Mouse (Mus musculus): ENCODE results near the gene Rpl23a.

Gene Rpl23a

GRCm38 (mm10) chr11:78182961-78183844 is at the start of gene Rpl23a:
Gene Rpl23a (minus strand): TSS chr11:78183584.
- DNase-seq (ENCODE audit: low read depth, low spot score), result peak; percentile 92

- DNase-seq (ENCODE audit: low read depth, low spot score), result no peak
Measured at GRCm38 (mm10) chr11:78231518-78231917, 48.1 kb upstream of the Rpl23a start.

GRCm38 (mm10) chr11:78223586-78223985 is 40.2 kb upstream of the Rpl23a start:
- DNase-seq (ENCODE audit: low read depth, low spot score), result no peak

DNA sequence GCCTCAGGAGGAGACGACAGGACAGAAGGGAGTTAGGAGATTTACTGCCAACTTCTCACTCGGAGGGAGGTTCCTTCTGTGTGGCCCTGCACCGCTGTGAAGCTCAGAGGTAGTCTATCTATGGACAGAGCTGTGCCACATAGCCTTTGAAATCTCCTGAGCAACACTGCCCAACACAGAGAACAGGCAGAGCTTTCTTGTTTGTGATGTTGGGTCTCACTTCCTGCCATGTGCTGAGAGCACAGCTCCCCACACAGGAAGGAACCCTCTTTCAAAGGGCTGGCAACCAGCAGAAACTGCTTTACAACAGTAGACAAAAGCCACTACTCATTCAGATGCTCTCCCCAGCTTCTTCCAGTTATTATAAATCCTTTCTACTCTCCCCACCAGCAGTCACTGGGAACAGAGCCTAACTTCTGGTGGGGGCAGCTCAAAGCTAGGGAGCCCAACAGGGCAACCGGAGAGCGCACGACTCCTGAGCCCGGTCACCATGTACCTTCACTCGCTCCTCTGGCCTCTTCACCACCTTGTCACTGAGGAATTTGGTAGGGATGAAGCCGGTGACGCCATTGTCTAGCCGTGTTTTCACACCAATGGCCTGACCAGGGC is 32.4 kb upstream of the Rpl23a start:
- peak; percentile 54 for DNase-seq (ENCODE audit: low read depth, low spot score)

- DNase-seq (ENCODE audit: low read depth, low spot score), result peak; percentile 26
Measured at GRCm38 (mm10) chr11:78213086-78213817, 29.9 kb upstream of the Rpl23a start.

- DNase-seq (ENCODE audit: low read depth, low spot score), result no peak
Measured at GRCm38 (mm10) chr11:78211513-78211912, 28.1 kb upstream of the Rpl23a start.

DNA sequence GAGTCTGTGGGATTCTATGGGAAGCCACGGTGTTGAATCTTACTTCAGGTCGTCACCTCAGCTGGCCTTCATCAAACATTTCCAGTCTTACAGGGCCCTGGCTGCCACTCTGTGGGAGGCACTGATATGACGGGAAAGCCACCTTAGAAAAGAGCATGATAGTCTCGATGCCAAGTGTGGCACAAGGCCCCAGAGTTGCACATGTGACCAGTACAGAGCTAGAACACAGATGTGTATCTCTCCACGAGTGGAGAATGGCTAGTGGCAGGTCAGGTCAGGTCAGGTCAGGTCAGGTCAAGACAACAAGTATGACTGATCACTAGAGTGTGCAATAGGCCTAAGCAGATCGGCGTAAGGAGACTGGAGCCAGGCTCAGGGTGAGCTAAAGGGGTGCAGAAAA is 27.2 kb upstream of the Rpl23a start:
- no peak for DNase-seq (ENCODE audit: low read depth, low spot score)

DNA sequence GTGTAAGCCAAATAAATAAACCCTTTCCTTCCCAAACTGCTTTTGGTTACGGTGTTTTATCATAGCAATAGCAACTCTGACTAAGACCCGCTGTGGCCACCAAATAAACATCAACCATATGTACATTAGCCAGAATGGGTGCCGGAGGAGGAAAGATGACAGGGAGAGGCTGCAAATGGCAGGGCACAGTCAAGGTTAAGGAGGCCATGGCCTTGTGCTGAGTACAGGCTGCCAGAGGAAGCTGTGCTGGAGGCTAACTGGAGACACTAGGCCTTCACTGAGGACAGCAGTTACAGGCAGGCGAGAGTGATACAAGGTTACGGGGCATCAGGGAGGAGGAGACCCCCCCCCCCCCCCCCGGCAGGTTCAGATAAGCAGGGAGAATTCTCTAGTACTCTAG is 26.5 kb upstream of the Rpl23a start:
- DNase-seq (ENCODE audit: low read depth, low spot score), result no peak

DNA sequence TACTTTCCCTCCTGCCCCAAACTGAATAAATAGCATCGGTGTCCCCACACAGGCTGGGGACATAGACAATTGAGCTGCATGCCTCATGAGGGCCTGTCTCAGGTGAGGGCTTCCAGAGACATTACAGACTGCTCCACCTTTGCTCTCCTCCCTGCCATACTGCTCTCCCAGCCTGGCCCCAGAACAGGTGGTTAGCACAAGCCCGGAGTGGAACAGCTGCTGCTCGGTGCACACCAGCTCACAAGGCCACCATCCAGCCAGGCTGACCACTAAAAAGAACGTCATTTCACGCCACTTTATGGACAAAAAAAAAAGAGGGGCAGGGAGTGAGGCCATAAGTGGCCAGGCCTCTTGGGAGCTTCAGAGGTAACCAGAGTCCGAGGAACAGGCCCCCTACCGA is 23.8 kb upstream of the Rpl23a start:
- DNase-seq (ENCODE audit: low read depth, low spot score), result no peak

DNA sequence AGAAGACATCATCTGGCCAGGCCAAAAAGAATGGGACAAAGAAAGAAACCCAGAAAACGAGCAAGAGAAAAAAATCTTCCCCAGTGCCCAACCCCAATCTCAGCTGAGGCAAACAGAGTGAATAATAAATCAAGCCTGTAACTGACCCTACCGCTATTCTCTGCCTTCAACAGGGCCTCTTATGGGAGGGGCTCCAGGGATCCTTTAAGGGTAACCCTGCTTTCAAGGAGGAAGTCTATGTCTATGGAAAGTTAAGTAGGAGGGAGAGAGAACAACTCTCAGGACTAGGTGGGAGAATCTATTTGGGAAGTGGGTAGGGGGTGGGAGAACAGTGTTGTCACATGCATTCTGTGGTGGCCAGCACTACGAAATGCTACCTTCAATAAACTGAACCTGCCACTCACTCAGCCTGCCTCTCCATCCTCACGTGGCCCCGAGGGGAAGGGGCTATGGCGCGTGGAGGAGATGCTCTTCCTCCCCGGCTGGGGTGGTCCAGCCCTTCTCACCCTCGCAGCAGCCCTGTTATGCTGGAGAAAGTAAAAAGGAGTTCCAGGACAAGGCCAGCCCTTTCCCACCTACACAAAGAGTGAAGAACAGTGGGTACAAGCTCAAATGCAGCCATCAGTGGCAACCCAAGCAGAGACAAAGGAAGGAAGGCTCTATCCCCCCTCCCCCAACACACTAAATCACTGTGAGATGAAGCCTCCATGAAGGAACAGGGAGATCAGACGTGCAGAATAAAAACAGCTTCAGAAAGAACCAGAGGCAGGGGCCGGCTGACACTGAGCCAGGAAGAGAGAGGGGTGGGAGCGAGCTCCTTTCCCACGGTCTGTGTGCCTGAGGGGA is 22.2 kb upstream of the Rpl23a start:
- DNase-seq (ENCODE audit: low read depth, low spot score), result no peak

DNA sequence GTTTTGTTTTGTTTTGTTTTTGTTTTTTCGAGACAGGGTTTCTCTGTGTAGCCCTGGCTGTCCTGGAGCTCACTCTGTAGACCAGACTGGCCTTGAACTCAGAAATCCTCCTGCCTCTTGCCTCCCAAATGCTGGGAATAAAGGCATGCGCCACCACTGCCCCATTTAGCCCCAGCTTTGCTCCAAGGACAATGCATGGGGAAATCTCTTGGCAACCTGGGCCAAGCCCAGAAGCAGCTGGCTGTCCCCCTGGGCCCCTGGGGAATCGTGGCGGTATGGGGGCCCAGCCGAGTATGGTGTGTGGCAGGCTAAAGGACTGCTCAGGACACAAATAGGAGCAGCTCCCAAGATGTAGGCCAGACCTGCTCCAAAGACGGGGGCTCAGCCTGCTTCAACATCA is 20.9 kb upstream of the Rpl23a start:
- DNase-seq (ENCODE audit: low read depth, low spot score), result no peak

DNA sequence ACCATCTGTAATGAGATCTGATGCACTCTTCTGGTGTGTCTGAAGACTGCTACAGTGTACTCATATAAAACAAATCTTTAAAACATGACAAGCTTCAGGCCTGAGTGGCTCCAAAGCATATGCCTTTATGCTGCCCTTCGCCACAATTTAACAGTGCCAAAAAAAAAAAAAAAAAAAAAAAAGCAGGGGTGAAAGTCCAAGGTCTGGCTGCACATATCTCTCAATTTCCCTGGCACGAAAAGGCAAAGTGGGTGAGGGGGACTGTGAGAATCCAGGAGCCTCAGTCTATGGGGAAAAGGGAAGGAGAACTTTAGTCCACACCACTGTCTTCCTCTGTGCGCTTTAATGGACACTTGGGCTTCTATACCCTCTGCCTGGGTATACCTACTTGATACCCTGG is 19.0 kb upstream of the Rpl23a start:
- no peak for DNase-seq (ENCODE audit: low read depth, low spot score)

- DNase-seq (ENCODE audit: low read depth, low spot score), result no peak
Measured at GRCm38 (mm10) chr11:78195101-78195863, 11.9 kb upstream of the Rpl23a start.

GRCm38 (mm10) chr11:78194411-78195100 is 11.2 kb upstream of the Rpl23a start:
- DNase-seq (ENCODE audit: low read depth, low spot score), result peak; percentile 65

DNA sequence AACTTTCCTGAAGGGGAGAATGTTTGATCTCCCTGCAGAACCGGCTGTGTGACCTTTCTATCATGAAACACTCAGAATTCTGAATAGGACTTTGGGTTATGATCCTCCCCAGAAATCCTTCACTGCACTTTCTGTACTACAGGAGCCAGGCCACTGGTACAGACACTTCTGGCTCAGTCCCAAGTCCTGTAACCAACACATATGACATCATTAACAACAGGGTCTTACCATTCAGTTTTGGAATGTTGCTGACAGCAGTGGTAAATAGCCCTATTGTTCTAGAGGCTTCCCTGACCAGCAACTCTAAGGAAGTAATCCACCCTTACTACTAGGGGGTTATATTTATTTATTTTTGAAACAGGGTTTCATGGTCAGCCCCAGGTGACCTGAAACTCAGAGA is 9.7 kb upstream of the Rpl23a start, which contains the start of gene Proca1:
Proca1 (plus strand) TSS at position 280 of the 400 bp plus-strand sequence.
- DNase-seq (ENCODE audit: low read depth, low spot score), result no peak

DNA sequence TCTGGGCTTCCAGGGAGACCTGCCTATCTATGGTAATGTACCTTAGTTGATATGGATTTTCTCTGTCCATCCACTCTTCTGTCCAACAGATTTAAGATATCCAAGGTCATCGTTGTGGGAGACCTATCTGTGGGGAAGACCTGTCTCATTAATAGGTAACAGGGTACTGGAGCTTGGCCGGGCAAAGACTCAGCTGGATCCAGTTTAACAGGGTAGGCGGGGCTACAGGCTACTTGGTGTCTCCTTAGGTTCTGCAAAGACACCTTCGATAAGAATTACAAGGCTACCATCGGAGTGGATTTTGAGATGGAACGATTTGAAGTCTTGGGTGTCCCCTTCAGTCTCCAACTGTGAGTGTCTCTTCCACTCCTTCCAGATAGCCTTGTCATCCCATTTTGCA is 6.7 kb upstream of the Rpl23a start:
- DNase-seq (ENCODE audit: low read depth, low spot score), result no peak

DNA sequence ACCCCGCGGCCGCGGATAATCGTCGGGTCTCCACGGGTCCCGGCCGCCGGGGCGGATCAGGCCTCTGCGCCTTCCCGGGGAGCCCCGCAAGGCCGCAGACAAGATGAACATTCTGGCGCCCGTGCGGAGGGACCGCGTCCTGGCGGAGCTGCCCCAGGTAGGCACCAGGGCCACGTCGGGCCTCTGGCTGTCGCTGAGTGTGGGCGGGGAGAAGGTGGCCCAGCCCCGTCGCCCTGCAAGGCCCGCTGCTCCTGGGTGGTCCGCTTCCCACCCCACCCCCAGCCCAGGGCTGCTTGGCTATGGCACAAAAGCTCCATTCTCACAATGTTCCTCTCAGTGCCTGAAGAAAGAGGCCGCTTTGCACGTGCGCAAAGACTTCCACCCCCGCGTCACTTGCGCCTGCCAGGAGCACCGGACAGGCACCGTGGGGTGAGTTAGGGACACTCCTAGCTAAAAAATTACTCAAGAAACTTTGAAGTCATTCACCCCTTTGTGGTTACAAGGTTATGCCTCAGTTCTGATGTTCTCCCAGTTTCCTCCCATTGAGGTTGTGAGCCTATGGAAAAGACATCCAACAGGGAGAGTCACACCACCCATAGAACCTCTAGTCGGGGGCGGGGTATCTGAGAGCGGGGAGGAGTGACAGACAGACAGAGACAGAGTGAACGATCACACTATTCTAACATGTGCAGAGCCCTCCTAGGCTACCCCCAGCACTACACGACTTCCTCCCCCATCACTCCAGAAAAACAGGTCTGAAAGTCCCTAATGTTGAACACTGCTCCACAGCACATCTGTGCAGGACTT is 6.1 kb upstream of the Rpl23a start:
- peak; percentile 52 for DNase-seq (ENCODE audit: low read depth, low spot score)

GRCm38 (mm10) chr11:78188331-78189233 is 5.2 kb upstream of the Rpl23a start, which contains the start of gene Rab34:
Gene Rab34 (plus strand): TSS chr11:78188430.
- peak; percentile 37 for DNase-seq (ENCODE audit: low read depth, low spot score)

All from CD4-positive helper T cell, adult 2 months (primary cell).